Mouse (Mus musculus): ENCODE results near the gene Gm19345. TPM values are rescaled to one million over a fixed set of nuclear protein-coding genes. Genes with fewer than 3 reads are reported as not detected.

Gene Gm19345
- polyA plus RNA-seq (2017; shearing (Covaris generic)), result 0.29 TPM

GRCm38 (mm10) chr7:19851858-19852570 is at the start of gene Gm19345:
Gm19345 (plus strand) TSS chr7:19852003.

DNA sequence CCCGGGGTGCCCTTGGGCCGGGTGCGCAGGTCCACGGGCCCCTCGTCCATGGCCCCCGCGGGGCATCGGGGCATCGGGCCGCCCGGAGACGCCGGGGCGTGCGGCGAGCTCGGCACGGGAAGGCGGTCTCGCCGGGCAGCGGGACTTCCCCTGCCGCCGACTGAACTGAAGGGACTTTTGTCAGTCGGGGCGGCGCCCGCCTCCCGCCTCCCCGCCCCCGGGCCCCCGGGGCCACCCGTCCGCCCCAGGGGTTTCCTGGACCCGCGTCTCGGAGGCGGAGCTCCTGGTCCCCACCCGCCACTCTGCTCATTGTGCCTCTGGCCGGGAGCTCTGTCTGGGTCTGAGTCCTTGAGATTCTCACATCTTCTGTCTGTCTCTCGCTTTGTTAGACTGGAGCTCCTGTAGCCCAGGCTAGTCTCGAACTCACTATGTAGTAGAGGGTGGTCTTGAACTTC is 29.2 kb upstream of the Gm19345 start, which contains the start of gene Bcl3:
TSS of gene Bcl3 (minus strand) at position 167 of the 455 bp plus-strand sequence.

GRCm38 (mm10) chr7:19861199-19861598 is 9.4 kb downstream of the Gm19345 start, which contains the start of gene Ceacam16:
Ceacam16 (minus strand) TSS chr7:19861299.

GRCm38 (mm10) chr7:19887849-19888248 is 36.0 kb downstream of the Gm19345 start, which contains the start of gene Ceacam19:
Ceacam19 (minus strand) TSS chr7:19887965.

Other genes starting within 250 kb of the Gm19345 start
- 10.0 TPM for gene Clasrp, start 247.5 kb upstream of the Gm19345 start, polyA plus RNA-seq (2017; shearing (Covaris generic))
- 16.2 TPM for gene Relb, start 222.6 kb upstream of the Gm19345 start, polyA plus RNA-seq (2017; shearing (Covaris generic))
- 130 TPM for gene Clptm1, start 187.0 kb upstream of the Gm19345 start, polyA plus RNA-seq (2017; shearing (Covaris generic))
- not detected for gene Apoc2, start 174.1 kb upstream of the Gm19345 start, polyA plus RNA-seq (2017; shearing (Covaris generic))
- not detected for gene Gm44805, start 170.6 kb upstream of the Gm19345 start, polyA plus RNA-seq (2017; shearing (Covaris generic))
- not detected for gene Apoc4, start 170.5 kb upstream of the Gm19345 start, polyA plus RNA-seq (2017; shearing (Covaris generic))
- gene Apoc1, start 159.3 kb upstream of the Gm19345 start, polyA plus RNA-seq (2017; shearing (Covaris generic)), result not detected
- gene Apoe, start 152.8 kb upstream of the Gm19345 start, polyA plus RNA-seq (2017; shearing (Covaris generic)), result 12.7 TPM
- 12.9 TPM for gene Tomm40, start 136.6 kb upstream of the Gm19345 start, polyA plus RNA-seq (2017; shearing (Covaris generic))
- 1.1 TPM for gene Nectin2, start 101.5 kb upstream of the Gm19345 start, polyA plus RNA-seq (2017; shearing (Covaris generic))
- 13.5 TPM for gene Bcam, start 81.0 kb upstream of the Gm19345 start, polyA plus RNA-seq (2017; shearing (Covaris generic))
- not detected for gene Cblc, start 55.2 kb upstream of the Gm19345 start, polyA plus RNA-seq (2017; shearing (Covaris generic))
- gene Bcl3, start 29.2 kb upstream of the Gm19345 start, polyA plus RNA-seq (2017; shearing (Covaris generic)), result 10.3 TPM
- 0.21 TPM for gene Ceacam16, start 9.3 kb downstream of the Gm19345 start, polyA plus RNA-seq (2017; shearing (Covaris generic))
- not detected for gene Ceacam19, start 36.0 kb downstream of the Gm19345 start, polyA plus RNA-seq (2017; shearing (Covaris generic))
- 46.5 TPM for gene Pvr, start 69.2 kb downstream of the Gm19345 start, polyA plus RNA-seq (2017; shearing (Covaris generic))
- gene Igsf23, start 98.8 kb downstream of the Gm19345 start, polyA plus RNA-seq (2017; shearing (Covaris generic)), result 35.0 TPM
- gene Ceacam20, start 113.4 kb downstream of the Gm19345 start, polyA plus RNA-seq (2017; shearing (Covaris generic)), result not detected
- not detected for gene Nlrp9b, start 139.5 kb downstream of the Gm19345 start, polyA plus RNA-seq (2017; shearing (Covaris generic))
- 0.10 TPM for gene Vmn1r91, start 247.7 kb downstream of the Gm19345 start, polyA plus RNA-seq (2017; shearing (Covaris generic))

Measured in CD4-positive, CD25-positive, alpha-beta regulatory T cell, adult 9 weeks (primary cell).